Mouse (Mus musculus) liver, embryonic 14.5 days (tissue): ENCODE measurements around the gene Rhbdd2.

Experiments used
- CTCF ChIP-seq: IDR thresholded peaks from 2 replicates; pipeline ENCODE4 v1.5.1; 2016; ENCODE audit warnings: antibody characterized with exemption, low read depth, control low read depth
- EP300 ChIP-seq: IDR thresholded peaks from 2 replicates; pipeline ENCODE4 v1.6.1; 2016; ENCODE audit warnings: antibody characterized with exemption, low read depth

DNA sequence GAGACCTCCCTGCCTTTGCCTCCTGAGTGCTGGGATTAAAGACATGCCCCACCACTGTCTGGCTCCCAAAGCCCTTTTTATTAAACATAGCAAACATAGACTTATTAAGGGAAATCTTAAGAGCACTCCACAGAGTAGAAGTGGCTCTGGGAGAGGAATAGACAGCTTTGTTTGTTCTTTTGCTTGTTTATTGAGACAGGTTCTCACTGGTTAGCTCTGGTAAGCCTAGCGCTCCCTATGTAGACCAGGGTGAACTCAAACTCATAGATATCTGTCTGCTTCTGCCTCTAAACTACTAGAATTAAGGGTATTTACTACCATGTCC lies 16.9 kb downstream of the Rhbdd2 start:
- TF ChIP-seq CTCF (no peak), EP300 (no peak)
